Comparison of ENCODE assay signal across 8 mouse cellular contexts in the genomic region with DNA sequence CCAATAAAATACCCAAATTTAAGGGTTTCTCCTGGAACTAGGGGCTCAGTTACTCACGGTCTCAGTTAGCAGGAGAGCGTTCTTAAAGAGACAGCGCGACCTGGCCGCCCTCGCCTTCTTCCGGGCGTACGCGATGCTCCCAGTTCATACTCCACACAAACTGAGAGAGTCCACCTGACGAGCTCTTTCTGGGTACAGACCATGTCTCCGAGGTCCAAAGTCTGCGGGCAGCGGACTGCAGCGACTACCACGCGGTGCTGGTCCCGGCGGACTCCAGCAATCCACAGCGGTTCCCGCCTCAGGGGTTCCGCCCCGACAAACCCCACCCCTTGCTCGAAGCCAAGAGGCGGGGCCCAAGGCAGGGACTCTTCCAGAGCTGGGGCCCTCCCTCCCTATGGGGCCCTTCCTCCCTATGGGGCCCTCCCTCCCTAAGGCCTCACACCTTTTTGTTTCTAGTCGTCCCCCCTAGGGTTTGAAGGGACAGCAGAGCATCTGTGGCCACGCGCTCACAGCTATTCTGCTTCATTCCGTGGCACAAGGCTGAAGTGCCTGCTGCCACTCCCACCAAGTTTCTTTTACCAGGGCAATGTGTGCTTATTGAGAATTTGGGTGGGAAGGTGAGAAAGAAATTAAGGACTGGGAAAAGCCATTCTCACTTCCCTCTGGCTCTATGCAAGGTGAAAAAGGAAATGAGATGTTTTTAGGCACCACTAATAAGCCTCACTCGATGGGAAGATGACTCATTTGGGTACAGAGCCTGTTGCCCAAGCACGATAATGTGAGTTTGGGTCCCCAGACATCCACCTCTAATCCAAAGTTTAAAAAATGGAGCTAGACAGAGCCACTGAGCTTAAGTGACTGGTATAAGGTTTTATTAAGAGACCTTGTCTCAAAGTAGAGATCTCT. TPM values are rescaled to one million over a fixed set of nuclear protein-coding genes. Genes with fewer than 3 reads are reported as not detected.
A peak's percentile ranks its signal among the peaks of the same experiment; 100 is the strongest.
DNase-seq lines count a peak whose midpoint lies in the region; ATAC-seq lines count a peak whose summit lies in the region.

Gene Itpripl1, minus strand, starts transcription at position 285 of the 906 bp plus-strand sequence.

- no peak within 1 kb of the TSS for H3K27ac ChIP-seq in embryonic facial prominence, embryonic 14.5 days (replicated peaks; ENCODE audit: low read depth, low read length)
- no peak within 1 kb of the TSS; the same call in 1 of the 2 replicates for H3K27ac ChIP-seq in heart, embryonic 11.5 days (ENCODE audit: low read depth, low read length)
- no peak within 1 kb of the TSS for H3K27ac ChIP-seq in kidney, embryonic 14.5 days (ENCODE audit: low read depth, low read length)
- H3K27ac ChIP-seq in liver, embryonic 15.5 days (replicated peaks): peak within 1 kb of the TSS; percentile 77

- peaks cover 13% of the 10 kb centered on the region for H3K4me1 ChIP-seq in embryonic facial prominence, embryonic 14.5 days (ENCODE audit: control insufficient read depth, insufficient read depth, low read length)
- H3K4me1 ChIP-seq in heart, embryonic 11.5 days (ENCODE audit: control insufficient read depth, insufficient read depth, low read length): peaks cover 8% of the 10 kb centered on the region
- H3K4me1 ChIP-seq in kidney, embryonic 14.5 days (ENCODE audit: control insufficient read depth, insufficient read depth, low read length): no peaks in the 10 kb centered on the region; the same call in 1 of the 2 replicates
- peaks cover 66% of the 10 kb centered on the region for H3K4me1 ChIP-seq in liver, embryonic 15.5 days (replicated peaks)

- peaks cover 20% of the 10 kb centered on the region for H3K36me3 ChIP-seq in embryonic facial prominence, embryonic 14.5 days (ENCODE audit: control insufficient read depth, insufficient read depth, low read length)
- H3K36me3 ChIP-seq in heart, embryonic 11.5 days (ENCODE audit: control insufficient read depth, insufficient read depth, low read length): peaks cover 14% of the 10 kb centered on the region
- peaks cover 14% of the 10 kb centered on the region; the same call in 1 of the 2 replicates for H3K36me3 ChIP-seq in kidney, embryonic 14.5 days (ENCODE audit: control insufficient read depth, insufficient read depth, low read length)
- peaks cover 33% of the 10 kb centered on the region for H3K36me3 ChIP-seq in liver, embryonic 15.5 days (replicated peaks)

- whole genome bisulfite sequencing in embryonic facial prominence, embryonic 14.5 days: 3% methylated on average over 31 of the region's 31 CpGs
- 3% methylated on average over 31 of the region's 31 CpGs for WGBS in heart, embryonic 11.5 days (ENCODE audit: insufficient replicate concordance)
- 2% methylated on average over 31 of the region's 31 CpGs for WGBS in kidney, embryonic 14.5 days
- WGBS in liver, embryonic 15.5 days (ENCODE audit: insufficient replicate concordance): 2% methylated on average over 31 of the region's 31 CpGs

- H3K4me2 ChIP-seq in embryonic facial prominence, embryonic 14.5 days (ENCODE audit: low read depth, low read length): peak within 1 kb of the TSS; percentile 80
- H3K4me2 ChIP-seq in heart, embryonic 11.5 days: peak within 1 kb of the TSS; percentile 94
- H3K4me2 ChIP-seq in kidney, embryonic 14.5 days (replicated peaks; ENCODE audit: low read depth, low read length): peak within 1 kb of the TSS; percentile 66
- H3K4me2 ChIP-seq in liver, embryonic 15.5 days: peak within 1 kb of the TSS; percentile 95

- H3K27me3 ChIP-seq in embryonic facial prominence, embryonic 14.5 days (replicated peaks; ENCODE audit: control insufficient read depth, insufficient read depth, low read length): no peaks in the 10 kb centered on the region
- no peaks in the 10 kb centered on the region; the same call in 1 of the 2 replicates for H3K27me3 ChIP-seq in heart, embryonic 11.5 days (ENCODE audit: control insufficient read depth, insufficient read depth, low read length)
- no peaks in the 10 kb centered on the region for H3K27me3 ChIP-seq in kidney, embryonic 14.5 days (ENCODE audit: control insufficient read depth, insufficient read depth, low read length)
- no peaks in the 10 kb centered on the region for H3K27me3 ChIP-seq in liver, embryonic 15.5 days

- ATAC-seq in embryonic facial prominence, embryonic 14.5 days (ENCODE audit: low read depth): peak; percentile 94
- peak; percentile 94 for ATAC-seq in heart, embryonic 11.5 days (replicated peaks; ENCODE audit: insufficient number of reproducible peaks, low FRiP score, low TSS enrichment)
- ATAC-seq in kidney, embryonic 14.5 days (ENCODE audit: low FRiP score, low TSS enrichment): peak; percentile 95
- peak; percentile 97 for ATAC-seq in liver, embryonic 15.5 days (ENCODE audit: insufficient read depth)

- H3K9me3 ChIP-seq in embryonic facial prominence, embryonic 14.5 days (ENCODE audit: control insufficient read depth, low read length): no peaks in the 10 kb centered on the region
- H3K9me3 ChIP-seq in heart, embryonic 11.5 days (replicated peaks; ENCODE audit: control insufficient read depth, low read length): no peaks in the 10 kb centered on the region
- no peaks in the 10 kb centered on the region for H3K9me3 ChIP-seq in kidney, embryonic 14.5 days (ENCODE audit: control insufficient read depth, low read length)
- H3K9me3 ChIP-seq in liver, embryonic 15.5 days (replicated peaks): no peaks in the 10 kb centered on the region

- peak; percentile 83 for DNase-seq in CD4-positive helper T cell, adult 2 months (ENCODE audit: low read depth, low spot score)
- peak; percentile 89 for DNase-seq in adrenal gland, postnatal 10 days
- DNase-seq in embryonic facial prominence, embryonic 14.5 days (ENCODE audit: low spot score): peak; percentile 86
- peak; percentile 68 for DNase-seq in neural tube, embryonic 10.5 days (ENCODE audit: extremely low spot score, low spot score)
- peak; percentile 86 for DNase-seq in testis, postnatal 10 days (ENCODE audit: low spot score)

- peak within 1 kb of the TSS; percentile 72 for H3K9ac ChIP-seq in embryonic facial prominence, embryonic 14.5 days (ENCODE audit: low read depth, low read length)
- H3K9ac ChIP-seq in heart, embryonic 11.5 days (ENCODE audit: low read depth, low read length): peak within 1 kb of the TSS; percentile 78
- H3K9ac ChIP-seq in kidney, embryonic 14.5 days (ENCODE audit: low read depth, low read length): peak within 1 kb of the TSS; percentile 64
- peak within 1 kb of the TSS; percentile 77 for H3K9ac ChIP-seq in liver, embryonic 15.5 days

- peak within 1 kb of the TSS; percentile 64 for H3K4me3 ChIP-seq in embryonic facial prominence, embryonic 14.5 days (ENCODE audit: low read depth, low read length)
- H3K4me3 ChIP-seq in heart, embryonic 11.5 days (ENCODE audit: low read depth, low read length): peak within 1 kb of the TSS; percentile 62
- peak within 1 kb of the TSS; percentile 48 for H3K4me3 ChIP-seq in kidney, embryonic 14.5 days (ENCODE audit: low read length)
- H3K4me3 ChIP-seq in liver, embryonic 15.5 days (replicated peaks): peak within 1 kb of the TSS; percentile 78

RNA-seq across cellular contexts. Expression of gene Itpripl1, which starts in this region (rescaled TPM):
- total RNA-seq in adrenal gland, postnatal 10 days (2021): 10 to 100 TPM; 13.2 to 13.8 TPM
- 16.7 and 19.0 TPM in 2 replicates for polyA plus RNA-seq in embryonic facial prominence, embryonic 14.5 days (2014; fragmentation: Nextera tagmentation; extraction: Ambion mirVana)
- 11.2 TPM in 2 replicates for polyA plus RNA-seq in heart, embryonic 11.5 days (2014; fragmentation: Nextera tagmentation; extraction: Ambion mirVana)
- polyA plus RNA-seq in kidney, embryonic 14.5 days (2014; fragmentation: Nextera tagmentation; extraction: Ambion mirVana): 22.7 and 22.8 TPM in 2 replicates
- polyA plus RNA-seq in liver, embryonic 15.5 days (2015; fragmentation: Nextera tagmentation; extraction: Ambion mirVana): 23.3 and 24.0 TPM in 2 replicates
